Mouse (Mus musculus): Measurements from ENCODE around the gene Fgfr3. TPM values are rescaled to one million over a fixed set of nuclear protein-coding genes. Genes with fewer than 3 reads are reported as not detected.

The Fgfr3 gene
- polyA plus RNA-seq, 1 experiment from 2014 or later = 24.6 TPM

Other genes with a start within 250 kb of the Fgfr3 start
- 63.3 and 67.7 TPM in 2 replicates for gene Fam53a, start 92.0 kb upstream of the Fgfr3 start, polyA plus RNA-seq (2015; fragmentation: Nextera tagmentation; extraction: Ambion mirVana)
- gene Gm9903, start 91.7 kb upstream of the Fgfr3 start, polyA plus RNA-seq (2015; fragmentation: Nextera tagmentation; extraction: Ambion mirVana) = 0.38 and 0.44 TPM in 2 replicates
- gene Slbp, start 69.1 kb upstream of the Fgfr3 start, polyA plus RNA-seq (2015; fragmentation: Nextera tagmentation; extraction: Ambion mirVana) = 246 and 251 TPM in 2 replicates
- 207 and 208 TPM in 2 replicates for gene Tacc3, start 63.5 kb upstream of the Fgfr3 start, polyA plus RNA-seq (2015; fragmentation: Nextera tagmentation; extraction: Ambion mirVana)
- 39.9 and 40.0 TPM in 2 replicates for gene Tmem129, start 63.3 kb upstream of the Fgfr3 start, polyA plus RNA-seq (2015; fragmentation: Nextera tagmentation; extraction: Ambion mirVana)
- gene Letm1, start 61.1 kb downstream of the Fgfr3 start, polyA plus RNA-seq (2015; fragmentation: Nextera tagmentation; extraction: Ambion mirVana) = 47.6 and 56.6 TPM in 2 replicates
- 45.8 and 47.6 TPM in 2 replicates for gene Nsd2, start 99.1 kb downstream of the Fgfr3 start, polyA plus RNA-seq (2015; fragmentation: Nextera tagmentation; extraction: Ambion mirVana)
- 61.9 and 67.7 TPM in 2 replicates for gene Nelfa, start 214.7 kb downstream of the Fgfr3 start, polyA plus RNA-seq (2015; fragmentation: Nextera tagmentation; extraction: Ambion mirVana)

All from embryonic facial prominence, embryonic 13.5 days (tissue).